Mouse (Mus musculus) urinary bladder, postnatal 14 days (tissue): ENCODE data around the gene Pfkl.
A peak's percentile ranks its signal among the peaks of the same experiment; 100 is the strongest.
"Not testable (repeated sequence)": the region's sequence is repeated elsewhere in the genome, so short reads cannot be mapped to it uniquely, and the experiment has no call there.

Experiments used
- DNase-seq: peaks from one replicate; pipeline ENCODE4 v3.0.0; 2021; ENCODE audit warnings: low spot score

Pfkl gene

DNA sequence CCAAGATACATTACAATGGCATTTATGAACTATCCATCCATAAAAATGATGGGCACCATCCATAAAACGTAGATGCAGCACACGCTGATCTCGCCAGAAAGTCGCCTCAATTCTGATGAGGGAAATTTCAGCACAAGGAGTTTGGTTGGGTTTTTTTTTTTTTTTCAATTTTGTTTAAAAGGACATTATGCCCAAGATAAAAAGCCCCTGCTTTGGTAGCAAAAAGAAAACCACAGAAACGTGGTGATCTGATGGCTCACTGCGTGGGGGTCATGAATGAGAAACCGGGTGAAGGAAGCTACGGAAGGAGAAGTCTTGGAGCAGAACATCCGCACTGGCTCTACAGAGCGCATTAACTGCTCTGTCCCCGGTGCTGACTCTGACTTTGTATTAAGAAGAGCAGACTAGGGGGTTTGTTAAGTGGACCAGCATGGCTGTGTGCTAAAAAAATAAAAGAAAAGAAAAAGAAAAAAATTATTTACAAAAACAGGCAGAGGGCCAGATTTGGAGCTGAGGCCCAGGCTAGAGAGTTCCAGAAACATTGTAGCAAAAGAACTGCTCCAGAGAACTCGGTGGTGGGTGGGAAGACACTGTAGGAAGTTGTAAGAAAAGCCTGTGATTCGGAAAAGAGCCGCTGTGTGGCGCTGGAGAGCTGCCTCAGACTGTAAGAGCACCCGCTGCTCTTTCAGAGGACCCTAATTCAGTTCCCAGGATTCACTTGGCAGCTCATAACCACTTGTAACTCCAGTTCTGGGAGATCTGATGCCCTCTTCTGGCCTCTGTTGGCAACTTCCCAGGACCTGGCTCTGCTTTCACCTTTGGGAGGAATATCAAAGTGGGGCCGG is 38.0 kb downstream of the Pfkl start:
- peak; percentile 31 for DNase-seq

DNA sequence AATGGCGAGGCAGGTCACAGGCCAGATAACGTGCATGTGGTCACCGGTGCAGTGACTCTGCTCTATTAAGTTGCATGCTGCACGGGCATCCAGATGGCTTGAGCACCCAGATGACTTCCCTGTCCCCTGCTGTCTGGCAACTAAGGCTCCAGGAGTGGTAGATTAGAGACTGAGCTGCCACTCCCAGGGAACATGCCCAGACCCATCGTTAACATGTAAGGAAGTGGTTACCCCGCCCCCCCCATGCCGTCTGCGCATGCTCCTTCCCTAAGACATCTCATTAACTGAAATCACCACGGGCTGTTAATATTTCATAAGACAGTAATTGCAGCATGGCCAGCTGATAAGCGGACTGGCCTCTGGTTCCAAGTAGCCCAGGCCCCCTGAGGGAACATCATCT is 38.7 kb downstream of the Pfkl start:
- peak; percentile 73 for DNase-seq

DNA sequence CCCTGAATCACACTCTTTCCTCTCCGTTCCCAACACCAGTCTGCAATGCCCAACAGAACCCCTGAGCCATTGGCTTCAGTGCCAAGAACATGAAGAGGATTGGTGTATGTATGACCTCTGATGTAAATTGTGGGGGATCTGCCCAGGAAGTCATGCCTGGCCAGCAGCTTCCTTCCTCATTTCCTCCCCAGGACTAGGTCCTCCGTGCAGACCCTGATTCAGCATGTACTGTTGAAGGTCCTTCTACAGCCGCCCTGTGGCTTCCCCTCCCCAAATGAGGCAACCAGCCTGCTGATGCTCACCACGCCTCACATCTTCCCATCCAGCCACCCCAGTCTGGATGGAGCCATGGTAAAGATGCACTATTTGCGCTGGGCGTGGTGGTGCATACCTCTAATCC is 39.4 kb downstream of the Pfkl start, which contains the start of gene Trpm2:
TSS of gene Trpm2 (minus strand) at position 83 of the 400 bp plus-strand sequence.
- DNase-seq: no peak

DNA sequence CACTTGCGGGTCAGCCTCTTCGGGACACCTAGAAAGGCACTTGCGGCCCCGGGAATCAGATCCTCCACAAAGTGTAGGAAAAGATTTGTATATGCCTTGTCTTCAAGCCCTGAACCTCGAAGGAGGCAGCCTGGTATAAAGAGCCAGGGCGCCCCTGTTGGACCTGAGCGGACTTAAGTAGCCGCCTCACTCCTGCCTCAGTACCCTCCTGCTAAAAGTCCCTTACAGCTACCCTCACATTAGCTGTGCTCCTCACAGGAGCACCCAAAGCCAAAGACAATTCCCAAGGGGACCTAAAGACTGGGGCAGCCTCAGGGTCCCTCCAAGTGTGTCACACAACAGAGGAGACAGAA is 39.9 kb downstream of the Pfkl start:
- DNase-seq: no peak

DNA sequence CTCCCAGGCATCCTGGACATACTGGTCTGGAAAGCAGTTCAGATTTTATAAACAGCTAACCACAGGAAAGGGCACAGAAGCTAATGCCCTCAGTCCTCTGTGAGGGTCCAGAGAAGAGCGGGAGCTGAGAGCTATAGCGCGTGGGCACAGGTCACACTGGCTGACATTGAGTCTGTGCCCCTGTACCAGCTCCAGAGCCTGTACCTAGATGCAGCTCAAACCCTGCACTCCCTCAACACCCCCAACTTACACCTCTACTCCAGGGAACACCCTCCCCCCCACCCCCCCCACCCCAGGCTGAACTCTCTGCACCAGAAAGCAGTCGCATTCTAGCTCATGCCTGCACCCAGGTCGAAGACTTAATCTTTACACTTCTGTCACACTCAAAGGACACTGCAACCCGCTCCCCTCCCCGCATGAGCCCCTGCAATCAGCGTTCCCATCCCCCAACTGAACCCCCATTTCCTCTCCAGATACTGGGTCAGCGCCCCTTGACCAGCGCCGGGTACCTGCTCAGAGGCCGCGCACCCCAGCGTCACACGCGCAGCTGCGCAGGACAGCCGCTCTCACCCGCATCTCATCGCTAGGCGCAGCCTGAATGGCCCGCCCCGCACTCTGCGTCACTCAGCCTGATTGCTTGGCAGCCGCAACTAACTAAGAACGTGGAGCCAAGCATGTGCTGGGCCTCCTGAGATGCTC is 40.5 kb downstream of the Pfkl start:
- peak; percentile 42 for DNase-seq

DNA sequence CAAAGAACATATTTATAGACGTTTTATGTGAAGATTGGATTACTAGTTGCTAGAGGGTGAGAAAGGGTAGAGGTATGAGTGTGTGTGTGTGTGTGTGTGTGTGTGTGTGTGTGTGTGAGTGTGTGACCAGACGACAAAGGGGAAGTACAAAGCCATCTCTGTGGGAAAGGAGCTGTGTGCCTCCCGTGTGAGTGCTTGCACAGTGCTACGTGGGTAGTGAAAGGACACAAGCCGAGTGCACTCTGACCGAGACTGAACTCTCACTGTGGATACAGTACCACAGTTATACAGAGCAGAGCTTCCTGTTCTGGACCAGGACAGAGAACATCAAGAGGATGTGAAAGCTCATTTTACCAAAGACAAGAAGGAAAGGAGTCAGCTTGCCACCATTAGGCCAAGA is 45.9 kb downstream of the Pfkl start:
- DNase-seq: no peak

DNA sequence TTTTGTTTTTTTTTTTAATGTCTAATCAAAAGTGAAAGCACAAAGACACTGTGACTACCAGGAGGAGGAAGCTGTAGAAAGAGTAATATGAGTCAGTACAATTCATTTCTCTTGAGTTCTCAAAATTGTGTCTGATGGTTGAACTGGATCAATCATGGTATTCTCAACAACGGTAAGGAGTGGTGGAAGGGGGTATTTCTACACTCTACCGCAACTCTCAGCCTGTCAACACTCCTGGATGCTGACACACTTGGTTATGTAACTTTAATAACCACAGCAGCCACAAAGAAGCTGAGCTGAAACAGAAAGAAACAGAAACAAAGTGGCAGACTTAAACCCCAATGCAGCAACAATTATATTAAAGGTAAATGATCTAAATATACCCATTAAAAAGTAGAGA is 47.2 kb downstream of the Pfkl start:
- DNase-seq: no peak

DNA sequence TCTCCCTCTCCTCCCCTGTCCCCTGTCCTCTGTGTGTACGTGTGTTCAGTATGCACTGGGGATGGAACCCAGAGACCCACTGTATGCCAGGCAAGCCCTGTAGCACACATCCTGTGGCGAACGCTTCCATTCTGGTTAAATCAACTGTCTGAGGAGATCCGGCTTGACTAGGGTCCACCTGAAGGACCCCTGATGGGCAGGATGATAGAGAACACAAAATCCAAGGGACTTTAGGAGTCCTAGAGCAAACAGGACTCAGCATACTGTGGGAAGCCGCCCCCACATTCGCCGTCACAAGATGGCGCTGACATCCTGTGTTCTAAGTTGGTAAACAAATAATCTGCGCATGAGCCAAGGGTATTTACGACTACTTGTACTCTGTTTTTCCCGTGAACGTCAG is 59.4 kb downstream of the Pfkl start:
- not testable (repeated sequence) for DNase-seq

DNA sequence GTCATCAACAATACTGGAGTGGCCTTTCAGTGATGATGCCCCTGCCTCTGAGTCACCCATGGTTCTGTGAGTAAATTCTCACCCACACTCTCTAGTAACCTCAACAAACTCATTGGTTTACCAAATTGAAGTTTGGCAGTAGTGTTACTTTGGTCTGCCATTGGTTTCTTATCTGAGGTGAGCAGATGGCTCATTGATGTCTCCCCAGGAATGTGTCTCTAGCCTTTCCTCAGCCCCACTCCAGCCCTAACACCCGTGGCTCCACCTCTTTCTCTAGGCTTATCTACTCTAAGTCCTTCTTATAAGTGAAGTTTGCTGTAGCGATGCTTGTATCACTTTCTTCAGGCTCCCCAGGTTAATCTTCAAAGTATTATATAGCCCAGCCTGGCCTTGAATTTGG is 70.2 kb downstream of the Pfkl start:
- no peak for DNase-seq
